Mouse (Mus musculus) lung, adult 2 months (tissue): ENCODE results near the gene Rps3a1.

Source experiments
- CTCF ChIP-seq: fragments of 200-500 bp; IDR thresholded peaks from 2 replicates; pipeline ENCODE4 v1.5.1; 2011; ENCODE audit warnings: mild to moderate bottlenecking, low read length, control low read depth; ENCODE audit not compliant: insufficient read depth
- POLR2A ChIP-seq: fragments of 200-500 bp; IDR thresholded peaks from 2 replicates; pipeline ENCODE4 v1.6.1; 2011; ENCODE audit warnings: low read depth, mild to moderate bottlenecking, control low read depth, low read length, borderline replicate concordance; ENCODE audit errors: extremely low read depth

GRCm38 (mm10) chr3:86179714-86180113 is 37.2 kb upstream of the Rps3a1 start:
- TF ChIP-seq POLR2A (no peak), CTCF (no peak)
